Mouse (Mus musculus) liver, embryonic 14.5 days (tissue): ENCODE measurements around the gene Ddx20.

Source experiments
- CTCF ChIP-seq: IDR thresholded peaks from 2 replicates; pipeline ENCODE4 v1.5.1; 2016; ENCODE audit warnings: antibody characterized with exemption, low read depth, control low read depth
- EP300 ChIP-seq: IDR thresholded peaks from 2 replicates; pipeline ENCODE4 v1.6.1; 2016; ENCODE audit warnings: antibody characterized with exemption, low read depth

- no peak for TF ChIP-seq CTCF
- TF ChIP-seq EP300, result no peak
Measured at GRCm38 (mm10) chr3:105736148-105736547, 48.8 kb upstream of the Ddx20 start.
